Mouse (Mus musculus) G1E (cell line): ENCODE data around the gene Lysmd4.

ENCODE experiments used
- CTCF ChIP-seq: IDR thresholded peaks from 2 replicates; pipeline ENCODE4 v1.5.1; 2012; ENCODE audit warnings: low read depth, low read length, inconsistent platforms, mixed read lengths
- GATA1 ChIP-seq: IDR thresholded peaks from 2 replicates; pipeline ENCODE4 v1.6.1; 2012; ENCODE audit warnings: borderline replicate concordance, low read length, inconsistent platforms, mixed read lengths
- POLR2AphosphoS5 ChIP-seq: IDR thresholded peaks from 2 replicates; pipeline ENCODE4 v1.6.1; 2012; ENCODE audit warnings: low read depth, low read length, inconsistent platforms; ENCODE audit not compliant: insufficient replicate concordance
- TAL1 ChIP-seq: conservative IDR thresholded peaks from 2 replicates; pipeline ENCODE4 v1.6.1; 2012; ENCODE audit warnings: low read depth, low read length, inconsistent platforms, mixed read lengths

GRCm38 (mm10) chr7:67352989-67353388 lies 130.6 kb downstream of the Lysmd4 start:
- TF ChIP-seq GATA1 (no peak), CTCF (no peak), POLR2AphosphoS5 (no peak), TAL1 (no peak)
